Mouse (Mus musculus) liver, postnatal 0 days (tissue): ENCODE data around the gene Procr.

Source experiments
- CTCF ChIP-seq: sonication (generic); IDR thresholded peaks from 2 replicates; pipeline ENCODE4 v1.5.1; 2016; ENCODE audit warnings: antibody characterized with exemption, low read depth
- EP300 ChIP-seq: IDR thresholded peaks from 2 replicates; pipeline ENCODE4 v1.6.1; 2016; ENCODE audit warnings: antibody characterized with exemption, low read depth, mild to moderate bottlenecking

GRCm38 (mm10) chr2:155742931-155743337 lies 8.0 kb upstream of the Procr start:
- TF ChIP-seq EP300 (0 out of 2 replicates have a peak, but pooled peaks have one; percentile 9), CTCF (no peak)
